10 mouse cellular contexts compared by ENCODE assay signal in genomic region chr4:108025269-108025668, GRCm38 (mm10). TPM values are rescaled to one million over a fixed set of nuclear protein-coding genes. Genes with fewer than 3 reads are reported as not detected.
DNase-seq lines count a peak whose midpoint lies in the region; ATAC-seq and TF ChIP-seq lines count a peak whose summit lies in the region.
"Had no signal": no experiment of that assay in that cellular context is flagged by ENCODE, and none has a peak within 500 bp of the region (broad histone marks: within the 10 kb centered on the region; RNA-seq: fewer than 3 reads in every experiment).

No protein-coding gene starts in this region.

- H3K27me3 ChIP-seq in midbrain, embryonic 11.5 days (ENCODE audit: control insufficient read depth, insufficient read depth, low read length) = peaks cover 6% of the 10 kb centered on the region; the same call in 1 of the 2 replicates
- H3K27me3 ChIP-seq in midbrain, embryonic 16.5 days (ENCODE audit: control insufficient read depth, insufficient read depth, low read depth, low read length) = peaks cover 10% of the 10 kb centered on the region
- peaks cover 13% of the 10 kb centered on the region for H3K27me3 ChIP-seq in heart, postnatal 0 days (ENCODE audit: control insufficient read depth, insufficient read depth, low read length)
- H3K27me3 ChIP-seq in stomach, embryonic 14.5 days (ENCODE audit: control insufficient read depth, insufficient read depth, low read length) = peaks cover under 1% of the 10 kb centered on the region; the same call in 1 of the 2 replicates

- TF ChIP-seq CTCF in heart, postnatal 0 days (IDR thresholded peaks at IDR 0.05; ENCODE audit: low read depth) = no peak

- H3K4me2 ChIP-seq in midbrain, embryonic 11.5 days = peak overlapping the region; percentile 6; the same call in 1 of the 2 replicates
- H3K4me2 ChIP-seq in midbrain, embryonic 16.5 days (ENCODE audit: low read length) = no peak overlapping the region
- peak overlapping the region; percentile 25; the same call in 1 of the 2 replicates for H3K4me2 ChIP-seq in heart, postnatal 0 days (ENCODE audit: low read depth, low read length)
- H3K4me2 ChIP-seq in stomach, embryonic 14.5 days (replicated peaks; ENCODE audit: low read depth, low read length) = 0 out of 2 replicates have a peak overlapping the region, but pooled peaks have one; percentile 10

- 2% methylated on average over 10 of the region's 10 CpGs for WGBS in midbrain, embryonic 11.5 days
- 13% methylated on average over 10 of the region's 10 CpGs for WGBS in midbrain, embryonic 16.5 days
- 10% methylated on average over 10 of the region's 10 CpGs for WGBS in heart, postnatal 0 days
- 3% methylated on average over 10 of the region's 10 CpGs for WGBS in stomach, embryonic 14.5 days

- peaks cover 3% of the 10 kb centered on the region; the same call in 1 of the 2 replicates for H3K4me1 ChIP-seq in midbrain, embryonic 11.5 days (ENCODE audit: control insufficient read depth, insufficient read depth, low read length)
- H3K4me1 ChIP-seq in midbrain, embryonic 16.5 days (ENCODE audit: control insufficient read depth, insufficient read depth, low read length) = no peaks in the 10 kb centered on the region
- 0 out of 2 replicates have a peak, but pooled peaks cover 8% of the 10 kb centered on the region for H3K4me1 ChIP-seq in heart, postnatal 0 days (ENCODE audit: control insufficient read depth, insufficient read depth)
- no peaks in the 10 kb centered on the region for H3K4me1 ChIP-seq in stomach, embryonic 14.5 days (ENCODE audit: control insufficient read depth, insufficient read depth, low read length)

- H3K27ac ChIP-seq in midbrain, embryonic 11.5 days (ENCODE audit: low read depth, low read length) = no peak overlapping the region
- H3K27ac ChIP-seq in midbrain, embryonic 16.5 days (ENCODE audit: low read length) = no peak overlapping the region
- H3K27ac ChIP-seq in heart, postnatal 0 days (ENCODE audit: low read depth) = no peak overlapping the region
- H3K27ac ChIP-seq in stomach, embryonic 14.5 days (ENCODE audit: low read length) = no peak overlapping the region

- DNase-seq in midbrain, embryonic 11.5 days (ENCODE audit: low spot score, missing footprints) = no peak
- no peak for DNase-seq in heart, postnatal 0 days (ENCODE audit: low spot score)
- DNase-seq in liver = peak; percentile 76
- DNase-seq in gastrocnemius, adult 8-10 months (ENCODE audit: low spot score in 2 of 2) = no peak
- no peak for DNase-seq in gastrocnemius, postnatal 4 days (ENCODE audit: low spot score in 2 of 2)

- no peak for TF ChIP-seq EP300 in heart, postnatal 0 days (IDR thresholded peaks at IDR 0.05; ENCODE audit: low read depth)

- H3K9ac ChIP-seq in midbrain, embryonic 11.5 days (ENCODE audit: low read length) = 0 out of 2 replicates have a peak overlapping the region, but pooled peaks have one; percentile 28
- H3K9ac ChIP-seq in midbrain, embryonic 16.5 days (ENCODE audit: low read depth, low read length) = no peak overlapping the region
- H3K9ac ChIP-seq in heart, postnatal 0 days (replicated peaks; ENCODE audit: low read depth, low read length) = no peak overlapping the region
- no peak overlapping the region for H3K9ac ChIP-seq in stomach, embryonic 14.5 days (replicated peaks; ENCODE audit: low read depth, low read length)

- H3K4me3 ChIP-seq in midbrain, embryonic 11.5 days (ENCODE audit: low read depth, low read length) = no peak overlapping the region
- H3K4me3 ChIP-seq in midbrain, embryonic 16.5 days (ENCODE audit: low read depth, low read length) = no peak overlapping the region
- no peak overlapping the region for H3K4me3 ChIP-seq in heart, postnatal 0 days (ENCODE audit: low read depth, low read length)
- no peak overlapping the region for H3K4me3 ChIP-seq in stomach, embryonic 14.5 days (ENCODE audit: low read depth, low read length)

- no peaks in the 10 kb centered on the region for H3K9me3 ChIP-seq in midbrain, embryonic 11.5 days (ENCODE audit: control insufficient read depth, low read length)
- no peaks in the 10 kb centered on the region for H3K9me3 ChIP-seq in midbrain, embryonic 16.5 days (replicated peaks; ENCODE audit: control insufficient read depth, low read length, poor library complexity, severe bottlenecking)
- 0 out of 2 replicates have a peak, but pooled peaks cover 4% of the 10 kb centered on the region for H3K9me3 ChIP-seq in heart, postnatal 0 days (replicated peaks; ENCODE audit: control insufficient read depth, low read length)
- H3K9me3 ChIP-seq in stomach, embryonic 14.5 days (ENCODE audit: control insufficient read depth, low read depth, low read length) = no peaks in the 10 kb centered on the region; the same call in 1 of the 2 replicates
- H3K9me3 ChIP-seq: G1E had no signal

- ATAC-seq in midbrain, embryonic 11.5 days (ENCODE audit: low FRiP score) = 0 out of 2 replicates have a peak, but pooled peaks have one; percentile 33
- ATAC-seq in midbrain, embryonic 16.5 days = no peak
- peak; percentile 21; the same call in 1 of the 2 replicates for ATAC-seq in heart, postnatal 0 days (ENCODE audit: insufficient read depth, low read depth)
- ATAC-seq in stomach, embryonic 14.5 days (ENCODE audit: insufficient number of reproducible peaks, insufficient read depth, low FRiP score, low read depth) = peak; percentile 82
- ATAC-seq in erythroid progenitor cell, adult 5-6 weeks (replicated peaks; ENCODE audit: low FRiP score, poor library complexity, severe bottlenecking) = no peak

- H3K36me3 ChIP-seq in midbrain, embryonic 11.5 days (ENCODE audit: control insufficient read depth, insufficient read depth, low read length) = no peaks in the 10 kb centered on the region
- H3K36me3 ChIP-seq in midbrain, embryonic 16.5 days (ENCODE audit: control insufficient read depth, insufficient read depth, low read length) = no peaks in the 10 kb centered on the region
- H3K36me3 ChIP-seq in heart, postnatal 0 days (replicated peaks; ENCODE audit: control insufficient read depth, insufficient read depth, low read length) = no peaks in the 10 kb centered on the region
- H3K36me3 ChIP-seq in stomach, embryonic 14.5 days (ENCODE audit: control insufficient read depth, insufficient read depth, low read length) = no peaks in the 10 kb centered on the region
- H3K36me3 ChIP-seq: G1E had no signal

RNA-seq across cellular contexts. Expression of gene Slc1a7, which starts 57.1 kb away (rescaled TPM):
- polyA plus RNA-seq in midbrain, embryonic 11.5 days (2014; fragmentation: Nextera tagmentation; extraction: Ambion mirVana) = not detected in 2 replicates
- 0.15 TPM in 1 of 2 replicates, not detected in the other for polyA plus RNA-seq in midbrain, embryonic 16.5 days (2015; fragmentation: Nextera tagmentation; extraction: Ambion mirVana)
- total RNA-seq in heart, postnatal 0 days (2014; rRNA removed; ENCODE audit: low replicate concordance) = 0.65 TPM in 1 of 2 replicates, not detected in the other
- 0.08 and 0.10 TPM in 2 replicates for polyA plus RNA-seq in heart, postnatal 0 days (2015; fragmentation: Nextera tagmentation; extraction: Ambion mirVana)
- polyA plus RNA-seq in stomach, embryonic 14.5 days (2014; fragmentation: Nextera tagmentation; extraction: Ambion mirVana) = 0.41 TPM in 1 of 2 replicates, not detected in the other
- not detected in 2 replicates for total RNA-seq in erythroid progenitor cell, adult 5-6 weeks (2015; ENCODE audit: low replicate concordance)
- total RNA-seq in erythroid progenitor cell, adult 5-6 weeks (2017; ENCODE audit: low replicate concordance) = not detected in 2 replicates
- total RNA-seq in gastrocnemius, adult 8-10 months (2022) = under 1 TPM in 3 of 4 experiments, not detected in 1; 0.15 to 0.27 (median 0.16) TPM
- not detected for total RNA-seq in gastrocnemius, postnatal 4 days (2021)
- total RNA-seq: common myeloid progenitor, adult 5-6 weeks had no signal
- polyA plus RNA-seq: G1E had no signal

Comparison
In these comparisons a context has a peak if more than half of its experiments do, and no peak if none do; other contexts are left out.
1. ATAC-seq: peak in midbrain, embryonic 11.5 days (single experiment), heart, postnatal 0 days (single experiment) and stomach, embryonic 14.5 days (single experiment); none in midbrain, embryonic 16.5 days (single experiment) and erythroid progenitor cell, adult 5-6 weeks (single experiment).